Mouse (Mus musculus): ENCODE measurements at regions not wholly inside any gene's neighbourhood (a gene's known extent, or its start where the extent isn't known, plus 50 kb on each side); places are given as distances from the start of the nearest gene placed in this dataset.

DNA sequence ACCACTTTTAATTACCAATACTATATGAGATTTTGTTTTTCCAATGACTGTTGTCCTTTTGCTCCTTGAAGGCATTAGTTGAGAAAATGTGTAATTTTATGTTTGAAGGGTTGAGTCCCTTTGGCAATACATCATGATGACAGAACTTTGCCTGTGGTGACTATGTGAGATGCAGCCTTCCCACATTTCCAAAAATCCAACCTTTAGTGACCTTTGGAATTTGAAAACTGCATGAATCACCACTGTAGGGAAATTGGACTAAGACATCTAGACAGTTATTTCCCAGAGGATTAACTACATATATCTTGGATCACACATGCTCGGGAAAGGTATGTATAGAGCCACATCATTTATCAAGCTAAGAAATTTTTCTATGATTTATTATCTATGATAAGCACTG is 57.7 kb downstream of the Fbxo5 start:
- Histone ChIP-seq H3K27ac (no peak overlapping the region), H3K36me3 (ENCODE audit: insufficient read depth, low read length) (no peaks in the 10 kb centered on the region), H3K9me3 (ENCODE audit: low read length) (no peaks in the 10 kb centered on the region), H3K4me2 (ENCODE audit: low read depth, low read length) (no peak overlapping the region), H3K9ac (replicated peaks; ENCODE audit: low read length) (no peak overlapping the region), H3K4me3 (ENCODE audit: low read length) (no peak overlapping the region), H3K27me3 (ENCODE audit: insufficient read depth, low read length) (no peaks in the 10 kb centered on the region), H3K4me1 (ENCODE audit: insufficient read depth, low read length) (no peaks in the 10 kb centered on the region)
- WGBS = 94% methylated on average over 1 of the region's 1 CpGs
- no peak for DNase-seq (ENCODE audit: low spot score)
- ATAC-seq = no peak
- no peak for TF ChIP-seq CTCF (IDR thresholded peaks at IDR 0.05; ENCODE audit: low read depth)

DNA sequence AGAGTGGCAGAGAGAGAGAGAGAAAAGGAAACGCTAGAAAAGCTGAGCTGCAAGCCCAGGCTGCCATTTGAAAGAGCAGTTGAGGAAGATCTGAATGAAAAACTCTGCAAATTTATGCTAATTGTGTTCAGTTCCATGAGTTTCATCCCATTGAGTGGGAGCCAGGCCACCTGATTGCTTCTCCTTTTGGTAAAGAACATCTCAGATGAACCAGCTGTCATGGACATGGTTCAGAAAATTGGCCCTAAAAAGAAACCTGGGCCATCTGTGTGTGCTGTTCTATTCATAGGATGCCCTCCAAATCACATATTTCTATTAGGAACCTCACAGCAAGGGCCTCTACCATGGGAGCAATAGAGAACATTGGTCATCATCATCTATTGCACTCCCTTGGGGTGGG is 70.3 kb downstream of the Fbxo5 start:
- Histone ChIP-seq H3K4me1 (ENCODE audit: insufficient read depth, low read length) (no peaks in the 10 kb centered on the region), H3K9me3 (ENCODE audit: low read length) (no peaks in the 10 kb centered on the region), H3K4me2 (ENCODE audit: low read depth, low read length) (no peak overlapping the region), H3K9ac (replicated peaks; ENCODE audit: low read length) (no peak overlapping the region), H3K27me3 (ENCODE audit: insufficient read depth, low read length) (no peaks in the 10 kb centered on the region), H3K27ac (no peak overlapping the region), H3K36me3 (ENCODE audit: insufficient read depth, low read length) (no peaks in the 10 kb centered on the region), H3K4me3 (ENCODE audit: low read length) (no peak overlapping the region)
- no peak for TF ChIP-seq CTCF (IDR thresholded peaks at IDR 0.05; ENCODE audit: low read depth)
- WGBS = 76% methylated on average over 1 of the region's 1 CpGs
- ATAC-seq (no peak), DNase-seq (ENCODE audit: low spot score) (peak; percentile 12)

DNA sequence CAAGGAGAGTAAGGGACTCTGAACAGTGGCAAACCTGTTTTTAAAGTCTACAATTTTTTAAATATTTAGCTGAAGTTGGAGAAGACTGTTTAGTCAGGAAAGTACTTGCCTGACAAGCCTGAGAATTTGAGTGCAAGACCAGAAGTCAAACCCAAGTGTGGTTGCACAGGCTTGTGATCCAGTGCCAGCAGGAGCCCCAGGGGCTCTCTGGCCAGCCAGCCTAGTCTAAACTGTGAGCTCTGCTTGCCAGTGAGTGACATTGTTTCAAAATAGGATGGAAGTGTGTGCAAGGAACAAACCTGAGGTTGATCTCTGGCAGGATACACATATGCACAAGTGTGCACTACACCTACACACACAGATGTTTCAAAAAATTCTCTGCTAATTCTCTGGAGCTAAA is 60.8 kb downstream of the Vip start:
- H3K4me2 ChIP-seq (ENCODE audit: low read depth, low read length) = no peak overlapping the region
- H3K27ac ChIP-seq = no peak overlapping the region
- H3K27me3 ChIP-seq (ENCODE audit: insufficient read depth, low read length) = no peaks in the 10 kb centered on the region
- H3K9me3 ChIP-seq (ENCODE audit: low read length) = no peaks in the 10 kb centered on the region
- H3K9ac ChIP-seq (replicated peaks; ENCODE audit: low read length) = no peak overlapping the region
- no peaks in the 10 kb centered on the region for H3K4me1 ChIP-seq (ENCODE audit: insufficient read depth, low read length)
- DNase-seq (ENCODE audit: low spot score) (no peak), ATAC-seq (no peak)
- TF ChIP-seq CTCF (IDR thresholded peaks at IDR 0.05; ENCODE audit: low read depth) = no peak
- no peaks in the 10 kb centered on the region for H3K36me3 ChIP-seq (ENCODE audit: insufficient read depth, low read length)
- no peak overlapping the region for H3K4me3 ChIP-seq (ENCODE audit: low read length)

DNA sequence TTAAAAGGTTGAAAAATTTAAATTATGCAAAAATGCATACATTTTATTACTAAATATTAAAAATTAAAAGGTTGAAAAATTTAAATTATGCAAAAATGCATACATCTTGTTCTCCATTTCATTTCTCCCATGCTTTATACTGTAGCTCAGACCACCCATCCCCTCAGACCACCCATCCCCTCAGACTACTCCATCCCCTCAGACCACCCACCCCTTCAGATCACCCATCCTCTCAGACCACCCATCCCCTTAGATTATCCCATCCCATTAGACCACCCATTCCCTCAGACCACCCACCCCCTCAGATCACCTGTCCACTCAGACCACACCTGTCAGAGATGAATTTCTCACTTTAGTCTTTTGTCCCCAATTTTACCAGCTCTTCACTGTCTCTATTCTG is 58.4 kb downstream of the Vip start:
- no peaks in the 10 kb centered on the region for H3K9me3 ChIP-seq (ENCODE audit: low read length)
- H3K27ac ChIP-seq = no peak overlapping the region
- no peak overlapping the region for H3K4me2 ChIP-seq (ENCODE audit: low read depth, low read length)
- no peaks in the 10 kb centered on the region for H3K27me3 ChIP-seq (ENCODE audit: insufficient read depth, low read length)
- DNase-seq (ENCODE audit: low spot score) (no peak), ATAC-seq (no peak)
- no peak for TF ChIP-seq CTCF (IDR thresholded peaks at IDR 0.05; ENCODE audit: low read depth)
- no peak overlapping the region for H3K9ac ChIP-seq (replicated peaks; ENCODE audit: low read length)
- H3K36me3 ChIP-seq (ENCODE audit: insufficient read depth, low read length) = no peaks in the 10 kb centered on the region
- H3K4me3 ChIP-seq (ENCODE audit: low read length) = no peak overlapping the region
- no peaks in the 10 kb centered on the region for H3K4me1 ChIP-seq (ENCODE audit: insufficient read depth, low read length)

Data from hindbrain, postnatal 0 days (tissue).